ENCODE assay signal across 16 mouse cellular contexts in the genomic region with DNA sequence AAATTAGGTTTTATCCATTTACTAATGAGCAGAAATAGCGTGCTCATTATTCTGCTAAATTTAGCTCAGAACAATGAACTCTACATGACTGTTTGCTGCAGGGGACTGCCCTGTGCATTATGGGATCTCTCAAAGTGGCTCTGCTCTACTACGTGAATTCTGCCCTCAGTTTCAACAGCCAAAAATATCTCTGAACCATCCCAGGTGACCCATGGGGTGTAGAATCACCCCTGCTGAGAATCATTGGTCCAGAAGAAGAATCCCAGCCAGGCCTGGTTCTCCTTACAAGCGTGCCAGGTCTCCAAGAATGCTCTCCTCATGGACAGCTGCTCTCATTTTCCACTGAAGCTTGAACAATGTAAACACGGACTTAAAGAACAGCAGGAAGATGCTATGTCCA.
DNase-seq lines count a peak whose midpoint lies in the region; ATAC-seq lines count a peak whose summit lies in the region.
"Had no signal": no experiment of that assay in that cellular context is flagged by ENCODE, and none has a peak within 500 bp of the region (broad histone marks: within the 10 kb centered on the region; RNA-seq: fewer than 3 reads in every experiment).

No protein-coding gene starts in this region.

- H3K9me3 ChIP-seq in heart, embryonic 14.5 days (ENCODE audit: control insufficient read depth, low read length): no peaks in the 10 kb centered on the region
- H3K9me3 ChIP-seq: forebrain, embryonic 12.5 days; hindbrain, embryonic 15.5 days; limb, embryonic 10.5 days; midbrain, embryonic 15.5 days had no signal

- 49% methylated on average over 4 of the region's 4 CpGs for WGBS in heart, embryonic 14.5 days

- no peak; the same call in 1 of the 2 replicates for ATAC-seq in heart, embryonic 14.5 days (ENCODE audit: insufficient number of reproducible peaks, insufficient read depth, low FRiP score, low read depth)
- ATAC-seq: intestine, embryonic 16.5 days; liver, postnatal 0 days; midbrain, embryonic 15.5 days had no signal

- intact Hi-C loops in heart, postnatal 25 days (cut with DNase I): no loop called here

- H3K4me3 ChIP-seq in heart, embryonic 14.5 days (ENCODE audit: control insufficient read depth in 1 of 2, insufficient read depth in 1 of 2, low read depth in 1 of 2, low read length in 2 of 2): no peak overlapping the region
- H3K4me3 ChIP-seq: forebrain, embryonic 12.5 days; hindbrain, embryonic 15.5 days; limb, embryonic 10.5 days; midbrain, embryonic 15.5 days; myocyte had no signal

- no peaks in the 10 kb centered on the region for H3K27me3 ChIP-seq in heart, embryonic 14.5 days (ENCODE audit: control insufficient read depth, insufficient read depth, low read length)
- H3K27me3 ChIP-seq: forebrain, embryonic 12.5 days; hindbrain, embryonic 15.5 days; midbrain, embryonic 15.5 days had no signal

- no peaks in the 10 kb centered on the region for H3K36me3 ChIP-seq in heart, embryonic 14.5 days (ENCODE audit: control insufficient read depth, insufficient read depth, low read length)
- H3K36me3 ChIP-seq: forebrain, embryonic 12.5 days; hindbrain, embryonic 15.5 days; limb, embryonic 10.5 days; midbrain, embryonic 15.5 days had no signal

- H3K9ac ChIP-seq in heart, embryonic 14.5 days (ENCODE audit: low read length): no peak overlapping the region
- H3K9ac ChIP-seq: forebrain, embryonic 12.5 days; hindbrain, embryonic 15.5 days; liver, postnatal 0 days; midbrain, embryonic 15.5 days had no signal

- H3K27ac ChIP-seq in heart, embryonic 14.5 days (replicated peaks in 1 of 2; ENCODE audit: control insufficient read depth in 1 of 2, insufficient read depth in 1 of 2, low read depth in 2 of 2, low read length in 2 of 2): peak overlapping the region; percentile 40 to 65
- H3K27ac ChIP-seq: forebrain, embryonic 12.5 days; hindbrain, embryonic 15.5 days; limb, embryonic 10.5 days; midbrain, embryonic 15.5 days had no signal

- H3K4me2 ChIP-seq in heart, embryonic 14.5 days (ENCODE audit: low read length): no peak overlapping the region
- H3K4me2 ChIP-seq: forebrain, embryonic 12.5 days; hindbrain, embryonic 15.5 days; midbrain, embryonic 15.5 days had no signal

- DNase-seq in heart, postnatal 25 days (ENCODE audit: low spot score): no peak
- DNase-seq in brain, adult 2 months (ENCODE audit: low read depth, low spot score): peak; percentile 90
- DNase-seq in cerebellum, adult 18-20 months: peak; percentile 56 to 63
- DNase-seq in cerebellum, postnatal 25 days: peak; percentile 56 to 68
- DNase-seq in urinary bladder, postnatal 4 days (ENCODE audit: low spot score in 2 of 2): no peak
- DNase-seq in spleen, postnatal 14 days (ENCODE audit: low spot score in 2 of 2): no peak
- DNase-seq: gastrocnemius, postnatal 25 days; liver, postnatal 0 days; right cerebral cortex, postnatal 25 days had no signal

- peaks cover 24 to 44% of the 10 kb centered on the region in 2 experiments for H3K4me1 ChIP-seq in heart, embryonic 14.5 days (ENCODE audit: control insufficient read depth in 2 of 2, insufficient read depth in 2 of 2, low read length in 2 of 2)
- H3K4me1 ChIP-seq: forebrain, embryonic 12.5 days; limb, embryonic 10.5 days; midbrain, embryonic 15.5 days had no signal

Comparison
In these comparisons a context has a peak if more than half of its experiments do, and no peak if none do; other contexts are left out.
1. DNase-seq: peak in brain, adult 2 months (single experiment), cerebellum, adult 18-20 months (2 of 2) and cerebellum, postnatal 25 days (2 of 2); none in heart, postnatal 25 days (single experiment), urinary bladder, postnatal 4 days (0 of 2) and spleen, postnatal 14 days (0 of 2).